Mouse (Mus musculus): ENCODE data around the gene Kcnip4.
A peak's percentile ranks its signal among the peaks of the same experiment; 100 is the strongest.

The Kcnip4 gene

GRCm38 (mm10) chr5:48840971-48841370 lies 683.7 kb downstream of the Kcnip4 start:
- DNase-seq, result no peak

DNA sequence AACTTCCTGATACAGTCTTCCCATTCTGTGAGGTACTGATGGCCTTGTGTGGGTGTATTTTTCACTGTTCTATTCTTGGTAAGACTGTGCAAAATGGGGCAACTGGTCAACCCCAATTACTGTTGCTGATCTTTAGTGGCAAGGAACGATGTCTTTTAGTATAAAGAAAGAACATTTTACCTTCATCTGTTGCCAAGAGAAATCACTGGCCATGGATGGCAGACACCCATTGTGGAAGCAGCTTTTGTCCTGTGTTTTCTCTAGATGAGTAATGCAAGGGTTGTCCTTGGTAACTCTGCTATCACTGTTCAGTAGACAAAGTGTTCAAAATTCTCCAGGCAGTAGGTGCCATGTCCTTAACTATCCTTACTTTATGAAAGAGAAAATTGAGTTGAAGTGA lies 729.2 kb downstream of the Kcnip4 start:
- no peak for DNase-seq

DNA sequence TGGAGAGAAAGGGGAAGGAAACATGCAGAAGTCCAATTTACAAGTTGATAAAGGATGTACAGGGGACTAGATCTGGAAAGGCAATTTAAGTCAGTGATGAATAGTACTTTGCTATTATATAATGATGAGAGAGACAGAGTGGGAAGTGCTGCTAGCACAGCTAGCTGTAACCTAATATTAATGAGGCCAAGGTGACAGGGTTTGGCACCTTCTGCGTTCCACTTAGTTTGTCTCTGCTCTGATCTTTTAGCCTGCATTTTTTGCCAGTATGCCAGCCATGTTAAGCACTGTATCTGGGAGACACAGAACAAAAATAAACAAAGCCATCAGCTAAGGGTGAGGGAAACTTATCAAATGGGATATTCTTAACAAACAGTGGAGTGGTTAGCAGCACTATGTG lies 745.3 kb downstream of the Kcnip4 start:
- no peak for DNase-seq

- DNase-seq, result no peak
Observed at GRCm38 (mm10) chr5:48748613-48749012, 776.1 kb downstream of the Kcnip4 start.

DNA sequence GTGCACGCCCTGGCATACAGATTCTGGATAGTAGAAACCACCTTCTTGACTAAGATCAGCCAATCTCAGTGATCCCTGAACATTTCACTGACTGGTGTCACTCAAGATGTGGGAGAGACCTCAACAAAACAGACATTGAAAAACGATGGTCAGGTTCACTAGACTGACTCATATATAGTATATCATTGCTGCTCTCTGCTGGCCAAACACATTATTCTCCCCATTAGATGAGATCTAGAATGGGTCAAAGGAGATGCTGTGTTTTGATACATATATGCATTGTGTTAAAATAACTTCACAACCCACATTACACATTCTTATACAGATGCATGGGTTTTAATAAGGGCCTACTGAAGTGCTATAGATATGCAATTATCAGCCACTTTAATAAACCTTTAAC lies 787.1 kb downstream of the Kcnip4 start:
- DNase-seq, result peak; percentile 15

DNA sequence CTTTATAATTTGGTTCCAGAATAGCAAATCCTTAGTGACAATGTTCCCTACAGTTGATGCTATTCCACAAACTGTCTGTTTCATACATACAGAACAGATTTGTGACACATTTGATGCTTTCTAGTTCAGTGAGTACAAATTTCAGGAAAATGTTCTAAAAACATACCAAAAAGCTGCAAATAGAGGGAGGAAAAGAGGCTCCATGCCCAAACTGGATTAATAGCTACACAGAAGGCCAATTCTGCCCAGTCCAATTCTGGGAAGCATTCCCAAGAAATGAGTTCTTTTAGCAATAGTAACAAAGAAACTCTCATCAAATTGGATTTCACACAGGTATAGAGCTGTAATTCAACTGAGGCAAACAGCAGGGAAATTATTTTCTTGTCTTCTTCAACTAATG lies 806.5 kb downstream of the Kcnip4 start:
- DNase-seq, result no peak

DNA sequence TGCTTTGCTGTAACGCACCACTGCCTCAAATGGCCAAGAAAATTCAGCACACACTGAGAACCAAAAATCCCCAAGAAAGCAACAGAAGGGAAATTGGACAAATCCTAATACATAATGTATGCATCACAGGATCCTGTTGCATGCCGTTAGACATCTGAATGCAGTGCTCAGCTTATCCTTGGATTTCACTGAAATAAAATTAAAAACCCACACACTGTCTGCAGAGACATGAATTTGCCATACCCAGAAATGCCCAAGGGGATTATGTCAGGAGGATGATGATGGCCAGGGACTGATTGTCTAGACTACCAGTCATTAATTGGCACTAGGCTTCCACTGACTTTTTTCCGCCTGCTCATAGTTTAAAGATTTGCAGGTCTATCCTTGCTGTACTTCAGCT lies 818.7 kb downstream of the Kcnip4 start:
- DNase-seq, result peak; percentile 1

GRCm38 (mm10) chr5:48687068-48687467 lies 837.6 kb downstream of the Kcnip4 start:
- DNase-seq, result no peak

- DNase-seq, result no peak
Observed at GRCm38 (mm10) chr5:48679733-48680595, 844.7 kb downstream of the Kcnip4 start.

DNA sequence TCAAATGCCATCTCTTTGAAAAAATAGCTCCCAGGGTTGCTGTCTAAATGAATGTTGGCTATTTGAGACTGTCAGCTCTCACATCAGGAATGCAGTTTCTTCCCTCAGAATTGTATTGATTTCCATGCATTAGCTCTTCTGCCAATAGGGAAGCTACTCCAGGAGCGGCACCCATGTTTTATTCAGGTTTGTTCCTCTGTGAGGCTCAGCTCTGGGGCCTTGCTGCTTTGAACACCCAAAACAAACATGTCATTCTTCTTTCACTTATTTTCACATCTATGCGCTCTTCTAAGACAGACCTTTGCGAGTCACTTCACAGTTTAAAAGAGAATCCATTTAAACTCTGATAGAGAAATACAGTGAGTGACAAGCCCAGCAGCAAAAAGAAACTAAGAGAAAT lies 862.2 kb downstream of the Kcnip4 start:
- no peak for DNase-seq

DNA sequence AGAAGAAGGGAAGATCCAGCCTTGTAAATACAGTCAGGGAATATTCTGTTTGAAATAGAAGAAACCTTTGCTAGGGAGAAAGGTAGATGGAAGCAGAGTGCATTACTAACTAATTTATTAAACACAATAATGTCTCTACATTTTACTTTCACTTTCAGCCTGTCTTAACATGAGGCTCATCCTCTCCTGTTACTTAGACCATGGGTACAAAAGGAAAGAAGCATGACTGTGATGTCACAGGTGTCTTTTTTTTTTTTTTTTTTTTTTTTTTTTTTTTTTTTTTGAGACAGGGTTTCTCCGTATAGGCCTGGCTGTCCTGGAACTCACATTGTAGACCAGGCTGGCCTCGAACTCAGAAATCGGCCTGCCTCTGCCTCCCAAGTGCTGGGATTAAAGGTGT lies 864.7 kb downstream of the Kcnip4 start:
- no peak for DNase-seq

DNA sequence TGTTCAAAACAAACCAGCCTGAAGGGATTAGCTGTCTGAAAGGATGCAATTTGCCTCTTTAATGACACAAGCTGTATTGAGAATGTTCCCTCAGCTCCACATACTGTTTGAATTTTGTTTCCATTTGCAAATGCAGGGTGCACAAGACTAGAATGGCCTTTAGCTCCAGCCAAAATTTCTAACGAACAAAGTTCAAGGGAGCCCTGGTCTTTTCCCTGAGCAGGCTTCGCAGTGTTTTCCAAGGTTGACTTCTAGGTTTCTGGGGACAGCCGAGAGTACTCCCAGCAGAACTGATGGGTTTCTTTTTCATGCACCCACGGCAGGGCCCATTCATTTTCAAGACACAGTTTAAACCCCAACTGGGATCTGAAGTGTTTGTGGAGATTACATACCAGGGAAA lies 874.2 kb downstream of the Kcnip4 start:
- no peak for DNase-seq

GRCm38 (mm10) chr5:48636675-48637074 lies 888.0 kb downstream of the Kcnip4 start:
- no peak for DNase-seq

GRCm38 (mm10) chr5:48633631-48634030 lies 891.1 kb downstream of the Kcnip4 start:
- no peak for DNase-seq

- DNase-seq, result peak; percentile 12
Observed at GRCm38 (mm10) chr5:48623370-48623769, 901.3 kb downstream of the Kcnip4 start.

- DNase-seq, result no peak
Observed at GRCm38 (mm10) chr5:48606916-48607315, 917.8 kb downstream of the Kcnip4 start.

DNA sequence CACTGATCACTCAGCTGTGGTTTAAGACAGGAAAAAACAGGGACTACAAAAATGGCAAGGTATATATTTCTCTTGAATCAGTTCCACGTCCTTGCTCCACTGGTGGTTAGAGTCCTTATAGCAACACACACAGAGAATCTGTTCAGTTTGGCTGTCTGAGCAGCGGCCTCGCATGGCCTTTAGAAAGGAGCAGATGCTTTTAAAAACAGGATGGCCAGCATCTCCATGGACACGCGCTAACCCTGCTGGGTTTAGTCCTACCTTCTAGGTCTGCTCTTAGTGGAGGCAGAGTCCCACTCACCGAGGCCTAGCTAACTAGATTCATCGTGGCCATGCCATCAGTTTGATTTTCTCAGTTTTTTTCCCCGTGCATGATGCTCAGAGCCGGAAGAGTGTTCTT lies 918.4 kb downstream of the Kcnip4 start:
- no peak for DNase-seq

- peak; percentile 58 for DNase-seq
Observed at GRCm38 (mm10) chr5:48599481-48600040, 925.1 kb downstream of the Kcnip4 start.

GRCm38 (mm10) chr5:48588014-48588413 lies 936.7 kb downstream of the Kcnip4 start:
- DNase-seq, result no peak

GRCm38 (mm10) chr5:48583431-48583830 lies 941.3 kb downstream of the Kcnip4 start:
- no peak for DNase-seq

- no peak for DNase-seq
Observed at GRCm38 (mm10) chr5:48563996-48564587, 960.6 kb downstream of the Kcnip4 start.

DNA sequence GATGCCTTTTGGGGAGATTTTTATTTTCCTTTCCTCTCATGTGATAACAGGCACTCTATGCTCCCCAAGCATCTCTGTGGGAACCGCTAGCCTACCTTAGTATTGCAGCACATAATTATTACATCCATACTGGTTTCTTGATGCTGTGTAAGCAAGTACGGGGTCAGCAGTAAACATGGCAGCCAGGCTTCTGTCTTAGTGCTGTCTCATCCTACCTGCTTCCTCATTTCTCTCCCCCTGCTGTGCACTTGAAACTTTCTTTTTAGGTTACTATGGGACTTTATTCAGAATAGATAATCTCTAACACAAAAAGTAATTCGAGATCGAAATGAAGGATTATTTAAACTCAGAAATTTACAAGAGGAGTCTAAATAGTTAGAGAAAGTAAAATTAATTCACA lies 973.0 kb downstream of the Kcnip4 start:
- DNase-seq, result no peak

DNA sequence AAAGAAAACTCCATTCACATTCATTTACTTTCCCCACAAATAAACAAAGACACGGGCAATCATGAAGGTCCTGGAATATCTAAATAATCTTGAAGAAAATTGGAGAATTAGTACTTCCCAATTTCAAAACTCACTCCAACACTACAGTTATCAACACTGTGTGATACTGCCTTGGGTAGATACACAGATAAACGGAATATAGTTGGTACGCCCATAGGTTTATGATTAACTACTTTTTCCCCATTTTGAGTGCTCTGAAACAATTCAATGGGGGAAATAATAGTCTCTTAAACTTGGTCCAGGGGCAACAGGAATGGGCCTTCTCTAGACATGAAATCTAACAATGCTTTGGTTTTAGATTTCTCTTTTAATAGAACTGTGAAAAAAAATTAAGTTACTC lies 978.9 kb downstream of the Kcnip4 start:
- DNase-seq, result no peak

All from retina, postnatal 1 day (tissue).